Mouse (Mus musculus) stomach, postnatal 0 days (tissue): ENCODE measurements around the gene Trim29. TPM values are rescaled to one million over a fixed set of nuclear protein-coding genes. Genes with fewer than 3 reads are reported as not detected.

Experiments
- ATAC-seq: fragments of 200-750 bp; cut with Nextera tagmentation; 2 replicates; pipeline ENCODE4 v1.8.0; 2017; ENCODE audit not compliant: low FRiP score, low TSS enrichment
- DNase-seq: peaks from one replicate; pipeline ENCODE4 v3.0.0-alpha.2; 2016; ENCODE audit warnings: low spot score
- H3K27ac ChIP-seq: fragments of 300-500 bp; sonication (generic); replicated peaks from 2 replicates; pipeline ENCODE4 v1.5.1; 2014; ENCODE audit warnings: mild to moderate bottlenecking, control low read depth
- H3K27me3 ChIP-seq: fragments of 300-500 bp; sonication (generic); 2 replicates; pipeline ENCODE4 v1.6.1; 2014; ENCODE audit warnings: low read length; ENCODE audit not compliant: control insufficient read depth, insufficient read depth
- H3K36me3 ChIP-seq: fragments of 300-500 bp; sonication (generic); 2 replicates; pipeline ENCODE4 v1.6.1; 2014; ENCODE audit warnings: low read length, mixed read lengths; ENCODE audit not compliant: control insufficient read depth, insufficient read depth
- H3K4me1 ChIP-seq: fragments of 300-500 bp; sonication (generic); replicated peaks from 2 replicates; pipeline ENCODE4 v1.6.1; 2014; ENCODE audit warnings: antibody characterized with exemption; ENCODE audit not compliant: control insufficient read depth, insufficient read depth
- H3K4me2 ChIP-seq: fragments of 300-500 bp; sonication (generic); replicated peaks from 2 replicates; pipeline ENCODE4 v1.6.1; 2014; ENCODE audit warnings: low read depth, mild to moderate bottlenecking, control low read depth, moderate library complexity
- H3K4me3 ChIP-seq: fragments of 300-500 bp; sonication (generic); 2 replicates; pipeline ENCODE4 v1.5.1; 2014; ENCODE audit warnings: low read depth, low read length, control low read depth
- H3K9ac ChIP-seq: fragments of 300-500 bp; sonication (generic); 2 replicates; pipeline ENCODE4 v1.6.1; 2014; ENCODE audit warnings: mild to moderate bottlenecking, low read length, control low read depth, mixed read lengths
- H3K9me3 ChIP-seq: fragments of 300-500 bp; sonication (generic); 2 replicates; pipeline ENCODE4 v1.6.1; 2016; ENCODE audit warnings: low read length; ENCODE audit not compliant: control insufficient read depth
- CTCF ChIP-seq: IDR thresholded peaks from 2 replicates; pipeline ENCODE4 v1.5.1; 2016; ENCODE audit warnings: antibody characterized with exemption, low read depth, mild to moderate bottlenecking, moderate library complexity
- EP300 ChIP-seq: optimal IDR thresholded peaks from 2 replicates; pipeline ENCODE3; 2016; ENCODE audit warnings: antibody characterized with exemption
- WGBS: fragments of 180-500 bp; shearing (Covaris S2); extraction: QIAGEN DNeasy Blood & Tissue Kit; methylation state at CpG from one replicate; pipeline ENCODE4 v1.1.7; 2014; 5-methylcytosine and 5-hydroxymethylcytosine counted together
- polyA plus RNA-seq: library from polyadenylated mRNA; unstranded; fragments of >200 nt; fragmentation: Nextera tagmentation; extraction: Ambion mirVana; gene quantifications from 2 replicates; pipeline ENCODE4 v1.2.1, GENCODE M21; 2015

Gene Trim29
- polyA plus RNA-seq = 71.2 and 75.3 TPM in 2 replicates

DNA sequence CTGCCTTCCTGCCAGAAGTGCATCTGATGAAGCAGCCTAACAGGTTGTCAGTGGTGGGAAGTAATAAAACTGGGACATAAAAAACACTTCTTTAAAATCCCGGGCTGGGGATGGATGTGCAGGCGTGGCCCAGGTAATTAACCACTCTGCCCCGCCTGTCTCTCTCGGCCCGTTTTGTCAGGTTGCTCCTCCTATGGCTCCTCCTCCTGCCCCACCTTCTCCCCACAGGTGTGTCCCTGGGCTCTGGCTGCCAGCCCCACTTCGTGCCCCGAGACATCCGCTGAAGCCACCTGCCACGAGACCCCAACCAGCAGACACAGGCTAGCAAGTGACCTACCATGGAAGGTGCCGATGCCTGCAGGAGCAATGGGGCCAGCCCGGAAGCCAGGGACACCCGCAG is at the start of gene Trim29:
Gene Trim29, plus strand, starts transcription at position 311 of the 400 bp plus-strand sequence.
- no peaks in the 10 kb centered on the region for H3K36me3 ChIP-seq
- DNase-seq (peak; percentile 51), ATAC-seq (no peak)
- H3K4me2 ChIP-seq = peak within 1 kb of the TSS; percentile 36
- H3K27ac ChIP-seq = peak within 1 kb of the TSS; percentile 41; the same call in 1 of the 2 replicates
- H3K27me3 ChIP-seq = no peaks in the 10 kb centered on the region
- H3K9ac ChIP-seq = peak within 1 kb of the TSS; percentile 47
- WGBS = 46% methylated on average over 12 of the region's 12 CpGs
- H3K9me3 ChIP-seq = no peaks in the 10 kb centered on the region
- peak within 1 kb of the TSS; percentile 35 for H3K4me3 ChIP-seq
- no peak for TF ChIP-seq CTCF
- TF ChIP-seq EP300 = no peak
- H3K4me1 ChIP-seq = no peaks in the 10 kb centered on the region

DNA sequence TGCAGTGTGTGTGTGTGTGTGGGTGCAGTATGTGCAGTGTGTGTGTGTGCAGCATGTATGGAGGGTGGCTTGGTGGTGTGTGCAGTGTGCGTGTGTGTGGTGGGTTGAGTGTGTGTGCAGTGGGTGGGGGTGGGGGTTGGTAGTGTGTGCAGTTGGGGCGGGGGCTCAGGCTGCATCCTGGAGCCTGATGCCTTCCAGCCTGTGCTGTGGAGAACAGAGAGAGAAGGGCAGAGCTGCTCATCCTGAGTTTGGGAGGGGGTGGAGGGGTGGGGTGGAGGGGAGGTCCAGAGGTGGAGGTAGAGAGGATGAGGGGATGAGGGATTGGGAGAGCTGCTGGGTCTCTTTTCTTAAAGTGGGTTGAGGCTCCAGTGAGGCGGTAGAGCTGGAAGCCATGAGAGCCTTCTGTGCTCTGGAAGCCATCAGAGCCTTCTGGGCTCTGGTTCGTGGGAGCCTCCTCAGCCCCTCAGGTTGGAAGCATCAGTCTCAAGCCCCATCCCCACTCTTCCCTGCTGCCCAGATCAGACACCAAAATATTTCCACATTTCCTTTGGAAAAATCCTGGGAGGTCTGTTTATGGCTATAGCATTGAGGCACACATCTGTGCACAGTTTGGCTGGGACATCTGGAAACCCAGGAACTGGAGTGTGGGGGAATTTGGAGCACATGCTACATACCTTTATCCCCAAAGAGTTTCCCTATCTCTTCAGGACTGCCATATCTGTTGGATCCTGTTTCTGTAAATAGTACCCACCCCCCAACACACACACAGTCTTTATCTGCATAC is 49.3 kb upstream of the Trim29 start:
- Histone ChIP-seq H3K4me1 (peaks cover 2% of the 10 kb centered on the region; the same call in 1 of the 2 replicates), H3K27ac (peak overlapping the region; percentile 58), H3K4me2 (no peak overlapping the region), H3K27me3 (no peaks in the 10 kb centered on the region), H3K9ac (no peak overlapping the region), H3K36me3 (no peaks in the 10 kb centered on the region), H3K4me3 (no peak overlapping the region), H3K9me3 (no peaks in the 10 kb centered on the region)
- DNase-seq (no peak), ATAC-seq (peak; percentile 21; the same call in 1 of the 2 replicates)
- no peak for TF ChIP-seq CTCF
- no peak for TF ChIP-seq EP300
- 43% methylated on average over 4 of the region's 4 CpGs for WGBS

DNA sequence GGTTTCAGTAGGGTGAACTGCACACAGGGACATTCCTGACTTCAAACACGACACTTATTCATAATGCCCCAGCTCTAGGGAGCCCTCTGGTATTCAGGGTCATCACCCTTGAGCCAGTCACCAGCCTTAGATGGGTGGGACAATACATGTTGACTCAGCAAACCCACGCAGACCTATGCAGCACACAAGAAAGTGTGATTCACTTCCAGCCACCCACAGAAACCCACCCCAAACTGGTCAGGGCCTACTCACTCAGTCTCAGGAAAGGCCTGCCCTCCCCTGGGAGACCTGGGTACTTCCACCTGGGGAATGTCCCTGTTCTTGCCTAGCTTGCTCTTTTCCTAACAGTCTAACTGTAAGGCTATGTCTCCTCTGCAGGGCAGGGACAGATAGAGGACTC is 48.7 kb upstream of the Trim29 start:
- peak; percentile 69 for ATAC-seq
- TF ChIP-seq EP300 = no peak
- TF ChIP-seq CTCF = peak; percentile 59
- Histone ChIP-seq H3K4me1 (peaks cover 2% of the 10 kb centered on the region; the same call in 1 of the 2 replicates), H3K4me2 (no peak overlapping the region), H3K9ac (no peak overlapping the region), H3K27me3 (no peaks in the 10 kb centered on the region), H3K36me3 (no peaks in the 10 kb centered on the region), H3K27ac (peak overlapping the region; percentile 58), H3K4me3 (no peak overlapping the region), H3K9me3 (no peaks in the 10 kb centered on the region)
- 25% methylated on average over 2 of the region's 2 CpGs for WGBS
- peak; percentile 48 for DNase-seq

DNA sequence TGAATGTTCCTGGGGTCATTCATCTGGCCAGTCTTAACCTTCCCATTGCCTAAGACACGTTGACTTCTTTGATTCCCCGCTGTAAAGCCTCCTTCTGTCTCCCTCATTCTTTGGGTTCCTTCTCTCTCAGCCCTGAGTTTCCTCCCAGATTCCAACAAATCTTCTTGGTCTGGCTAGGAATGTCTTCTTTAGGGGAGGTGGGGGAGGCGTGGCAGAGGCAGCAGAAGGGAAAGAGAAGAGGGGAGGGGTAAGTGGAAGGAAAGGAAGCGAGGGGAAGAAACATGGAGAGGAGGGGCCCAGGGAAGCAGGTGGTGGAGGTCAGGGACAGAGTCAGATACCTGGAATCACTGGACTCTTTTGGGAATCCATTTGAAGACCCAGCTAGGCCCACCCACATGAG is 48.3 kb upstream of the Trim29 start:
- TF ChIP-seq EP300 (no peak), CTCF (no peak)
- Histone ChIP-seq H3K4me3 (no peak overlapping the region), H3K36me3 (no peaks in the 10 kb centered on the region), H3K4me1 (peaks cover 2% of the 10 kb centered on the region; the same call in 1 of the 2 replicates), H3K27me3 (no peaks in the 10 kb centered on the region), H3K4me2 (no peak overlapping the region), H3K9me3 (no peaks in the 10 kb centered on the region), H3K27ac (peak overlapping the region; percentile 58), H3K9ac (no peak overlapping the region)
- WGBS = 59% methylated on average over 4 of the region's 4 CpGs
- DNase-seq (no peak), ATAC-seq (no peak)

DNA sequence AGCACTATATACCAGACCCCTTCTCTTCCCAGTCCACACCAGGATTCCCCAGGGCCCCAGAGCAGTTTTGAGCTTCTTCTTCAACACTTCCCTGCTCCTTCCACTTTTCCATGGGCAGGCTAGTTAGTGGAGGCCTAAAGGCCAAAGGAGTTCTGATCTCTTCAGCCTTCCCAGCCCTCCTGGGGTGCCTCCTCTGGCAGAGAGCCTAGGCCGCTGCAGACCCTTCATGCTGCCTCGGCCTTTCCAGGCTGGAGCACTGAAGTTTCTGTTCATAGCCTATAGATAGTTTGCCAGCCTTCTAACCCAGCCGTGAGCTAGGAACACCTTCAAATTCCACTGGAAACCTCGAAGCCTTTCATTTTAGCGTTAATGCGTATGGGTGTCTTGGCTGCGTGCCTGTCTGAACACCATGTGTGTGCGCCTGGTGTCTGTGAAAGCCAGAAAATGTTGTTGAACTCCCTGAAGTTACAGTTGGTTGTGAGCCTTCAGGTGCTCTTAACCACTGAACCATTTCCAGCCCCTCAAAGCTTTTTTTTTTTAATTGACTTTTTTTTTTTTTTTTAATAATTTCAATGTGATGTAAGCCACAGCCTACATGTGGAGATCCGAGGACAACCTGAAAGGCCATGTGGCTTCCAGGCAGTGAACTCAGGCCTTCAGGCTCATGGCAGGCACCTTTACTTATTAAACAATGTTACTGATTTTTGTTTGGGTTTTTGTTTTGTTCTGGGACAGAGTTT is 47.7 kb upstream of the Trim29 start:
- no peaks in the 10 kb centered on the region for H3K27me3 ChIP-seq
- WGBS = 52% methylated on average over 9 of the region's 9 CpGs
- no peaks in the 10 kb centered on the region for H3K36me3 ChIP-seq
- DNase-seq = no peak
- H3K4me2 ChIP-seq = no peak overlapping the region
- H3K9me3 ChIP-seq = no peaks in the 10 kb centered on the region
- peaks cover 2% of the 10 kb centered on the region; the same call in 1 of the 2 replicates for H3K4me1 ChIP-seq
- H3K9ac ChIP-seq = no peak overlapping the region
- ATAC-seq = no peak
- no peak overlapping the region for H3K4me3 ChIP-seq
- TF ChIP-seq CTCF (no peak), EP300 (no peak)
- peak overlapping the region; percentile 58 for H3K27ac ChIP-seq
